Mouse (Mus musculus) G1E (cell line): ENCODE data around the gene Nhp2. TPM values are rescaled to one million over a fixed set of nuclear protein-coding genes. Genes with fewer than 3 reads are reported as not detected.
"Not testable (repeated sequence)": the region's sequence is repeated elsewhere in the genome, so short reads cannot be mapped to it uniquely, and the experiment has no call there.

Source experiments
- ATAC-seq: 2 replicates; pipeline ENCODE4 v1.8.0; 2016; ENCODE audit warnings: mild to moderate bottlenecking; ENCODE audit not compliant: insufficient number of reproducible peaks, poor library complexity, low FRiP score, severe bottlenecking; ENCODE audit errors: extremely low read depth
- DNase-seq: peaks from one replicate; pipeline ENCODE4 v3.0.0; 2012; ENCODE audit warnings: low spot score
- H3K27me3 ChIP-seq: 2 replicates; pipeline ENCODE4 v1.6.1; 2012; ENCODE audit warnings: mild to moderate bottlenecking, low read length, inconsistent platforms; ENCODE audit not compliant: insufficient read depth
- H3K36me3 ChIP-seq: replicated peaks from 2 replicates; pipeline ENCODE3; 2012; ENCODE audit warnings: mild to moderate bottlenecking, inconsistent platforms
- H3K4me1 ChIP-seq: 2 replicates; pipeline ENCODE4 v1.6.1; 2012; ENCODE audit warnings: low read depth, low read length, inconsistent platforms, mixed read lengths; ENCODE audit not compliant: insufficient read depth
- H3K4me3 ChIP-seq: 2 replicates; pipeline ENCODE4 v1.5.1; 2012; ENCODE audit warnings: low read depth, mild to moderate bottlenecking, inconsistent platforms, low read length, moderate library complexity, mixed read lengths
- H3K9me3 ChIP-seq: replicated peaks from 2 replicates; pipeline ENCODE4 v1.6.1; 2012; ENCODE audit warnings: inconsistent platforms
- CTCF ChIP-seq: IDR thresholded peaks from 2 replicates; pipeline ENCODE4 v1.5.1; 2012; ENCODE audit warnings: low read depth, low read length, inconsistent platforms, mixed read lengths
- GATA1 ChIP-seq: IDR thresholded peaks from 2 replicates; pipeline ENCODE4 v1.6.1; 2012; ENCODE audit warnings: borderline replicate concordance, low read length, inconsistent platforms, mixed read lengths
- GATA2 ChIP-seq: IDR thresholded peaks from 2 replicates; pipeline ENCODE4 v1.6.1; 2012; ENCODE audit warnings: low read depth, low read length, inconsistent platforms, borderline replicate concordance
- POLR2AphosphoS5 ChIP-seq: IDR thresholded peaks from 2 replicates; pipeline ENCODE4 v1.6.1; 2012; ENCODE audit warnings: low read depth, low read length, inconsistent platforms; ENCODE audit not compliant: insufficient replicate concordance
- TAL1 ChIP-seq: conservative IDR thresholded peaks from 2 replicates; pipeline ENCODE4 v1.6.1; 2012; ENCODE audit warnings: low read depth, low read length, inconsistent platforms, mixed read lengths
- polyA plus RNA-seq: library from polyadenylated mRNA; stranded (reverse); fragments of >175 nt; gene quantifications from 2 replicates; pipeline ENCODE4 v1.2.3, GENCODE M21; 2012
- total RNA-seq, 2 experiments: library from RNA; stranded (forward) in 1 of 2; stranded (reverse) in 1 of 2; fragments of 200-1000 nt in 1 of 2; fragments of >200 nt in 1 of 2; fragmentation: Nextera tagmentation in 1 of 2; gene quantifications; 2 replicates each; pipeline ENCODE4 v1.2.3; 2014 to 2017

The Nhp2 gene
- total and polyA plus RNA-seq, 3 experiments, result 73.2 to 202 (median 139) TPM

DNA sequence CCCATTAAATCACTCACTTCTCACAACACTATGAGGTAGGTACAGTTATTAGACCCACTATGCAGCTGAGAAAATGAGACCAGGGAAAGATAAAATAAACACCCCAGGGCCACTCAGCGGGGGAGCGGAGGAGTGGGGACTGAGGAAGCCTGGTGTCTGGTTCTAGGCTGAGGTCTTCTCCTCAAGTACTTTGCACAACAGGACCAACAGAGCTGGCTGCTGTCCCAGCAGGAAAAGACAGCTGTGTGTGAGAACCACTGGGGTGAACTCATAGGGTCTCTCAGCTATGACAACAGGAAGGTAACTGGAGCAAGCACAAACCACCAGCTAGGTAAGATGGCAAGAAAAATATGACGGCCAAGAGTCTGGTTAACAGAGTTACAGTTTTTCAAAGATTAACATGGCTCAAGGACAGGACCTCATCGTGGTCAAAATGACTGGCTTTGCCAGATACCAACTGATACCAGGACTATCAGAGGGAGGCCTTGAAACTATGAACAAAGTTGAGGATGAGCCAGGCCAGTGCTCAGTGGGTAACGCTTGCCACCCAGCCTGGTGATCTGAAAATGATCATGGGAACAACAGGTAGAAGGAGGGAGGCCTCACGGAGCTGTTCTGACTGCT lies 12.7 kb downstream of the Nhp2 start:
- no peaks in the 10 kb centered on the region for H3K27me3 ChIP-seq
- no peak for ATAC-seq
- no peak for DNase-seq
- peaks cover 70% of the 10 kb centered on the region for H3K36me3 ChIP-seq
- no peak for TF ChIP-seq CTCF
- TF ChIP-seq GATA1, result no peak
- no peak for TF ChIP-seq POLR2AphosphoS5
- no peak for TF ChIP-seq GATA2
- no peak for TF ChIP-seq TAL1
- peaks cover 59% of the 10 kb centered on the region for H3K4me1 ChIP-seq
- no peak overlapping the region for H3K4me3 ChIP-seq
- H3K9me3 ChIP-seq, result no peaks in the 10 kb centered on the region

- DNase-seq, H3K4me3 ChIP-seq, ATAC-seq, H3K9me3 ChIP-seq, H3K27me3 ChIP-seq: not testable (repeated sequence)
- peaks cover 61% of the 10 kb centered on the region for H3K36me3 ChIP-seq
- H3K4me1 ChIP-seq, result peaks cover 61% of the 10 kb centered on the region
Observed at GRCm38 (mm10) chr11:51633200-51633599, 13.7 kb downstream of the Nhp2 start.

GRCm38 (mm10) chr11:51633721-51634120 lies 14.2 kb downstream of the Nhp2 start:
- Histone ChIP-seq H3K4me1 (peaks cover 62% of the 10 kb centered on the region), H3K4me3 (no peak overlapping the region), H3K9me3 (no peaks in the 10 kb centered on the region), H3K27me3 (no peaks in the 10 kb centered on the region), H3K36me3 (peaks cover 57% of the 10 kb centered on the region)
- no peak for ATAC-seq
- no peak for TF ChIP-seq TAL1
- DNase-seq, result no peak

- Histone ChIP-seq H3K27me3 (peaks cover 2% of the 10 kb centered on the region; the same call in 1 of the 2 replicates), H3K9me3 (no peaks in the 10 kb centered on the region), H3K4me1 (peaks cover 57% of the 10 kb centered on the region), H3K36me3 (peaks cover 43% of the 10 kb centered on the region), H3K4me3 (peak overlapping the region; percentile 79)
- ATAC-seq (no peak), DNase-seq (no peak)
- TF ChIP-seq GATA2, result no peak
- TF ChIP-seq TAL1, result no peak
- no peak for TF ChIP-seq CTCF
- no peak for TF ChIP-seq POLR2AphosphoS5
- no peak for TF ChIP-seq GATA1
Observed at GRCm38 (mm10) chr11:51635127-51635524, 15.6 kb downstream of the Nhp2 start.

- Histone ChIP-seq H3K36me3 (peaks cover 37% of the 10 kb centered on the region), H3K9me3 (no peaks in the 10 kb centered on the region), H3K4me3 (peak within 1 kb of the TSS; percentile 79), H3K27me3 (peaks cover 8% of the 10 kb centered on the region; the same call in 1 of the 2 replicates), H3K4me1 (peaks cover 56% of the 10 kb centered on the region)
- TF ChIP-seq GATA1 (no peak), GATA2 (no peak), TAL1 (no peak), POLR2AphosphoS5 (no peak), CTCF (no peak)
- peak; percentile 75 for DNase-seq
- ATAC-seq, result peak; percentile 25; the same call in 1 of the 2 replicates
Observed at GRCm38 (mm10) chr11:51635525-51636322, 16.2 kb downstream of the Nhp2 start, which contains the start of gene Rmnd5b. TSS of gene Rmnd5b (minus strand) at chr11:51635896.

GRCm38 (mm10) chr11:51636323-51636684 lies 16.8 kb downstream of the Nhp2 start:
- DNase-seq (peak; percentile 63), ATAC-seq (peak; percentile 64)
- peaks cover 11% of the 10 kb centered on the region; the same call in 1 of the 2 replicates for H3K27me3 ChIP-seq
- H3K9me3 ChIP-seq, result no peaks in the 10 kb centered on the region
- peak overlapping the region; percentile 79 for H3K4me3 ChIP-seq
- peaks cover 31% of the 10 kb centered on the region for H3K36me3 ChIP-seq
- H3K4me1 ChIP-seq, result peaks cover 50% of the 10 kb centered on the region
- TF ChIP-seq CTCF, result peak; percentile 75
- TF ChIP-seq POLR2AphosphoS5, result no peak

DNA sequence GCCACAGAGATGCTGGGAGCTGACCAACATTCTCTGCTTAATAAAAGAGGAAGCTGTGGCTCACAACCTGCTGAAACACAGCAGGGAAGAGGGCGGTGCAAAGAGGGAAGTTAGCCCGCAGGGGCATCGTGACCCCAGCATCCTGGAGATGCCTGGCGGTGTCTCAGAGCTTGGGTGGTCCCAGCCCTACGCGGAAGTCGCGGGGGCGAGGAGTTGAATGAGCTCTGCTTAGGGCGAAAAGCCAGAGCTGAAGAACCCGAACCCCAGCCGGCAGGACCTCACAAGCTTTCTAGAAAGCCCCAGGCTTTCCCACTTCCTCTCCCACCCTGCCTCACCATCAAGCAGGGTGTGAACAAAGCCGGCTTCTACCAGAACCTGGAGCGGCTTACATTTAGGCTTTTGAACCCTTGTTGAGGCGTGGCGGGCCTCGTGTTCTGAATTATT lies 18.5 kb downstream of the Nhp2 start:
- H3K9me3 ChIP-seq, result no peaks in the 10 kb centered on the region
- H3K4me1 ChIP-seq, result peaks cover 41% of the 10 kb centered on the region
- peaks cover 25% of the 10 kb centered on the region for H3K27me3 ChIP-seq
- TF ChIP-seq GATA1 (no peak), CTCF (no peak), GATA2 (no peak), POLR2AphosphoS5 (no peak), TAL1 (no peak)
- ATAC-seq, result peak; percentile 55
- H3K36me3 ChIP-seq, result peaks cover 16% of the 10 kb centered on the region
- DNase-seq, result peak; percentile 83
- peak overlapping the region; percentile 66; the same call in 1 of the 2 replicates for H3K4me3 ChIP-seq
